Mouse (Mus musculus) heart, postnatal 0 days (tissue): Measurements from ENCODE around the gene Tbx1.

Source experiments
- CTCF ChIP-seq: IDR thresholded peaks from 2 replicates; pipeline ENCODE4 v1.5.1; 2016; ENCODE audit warnings: antibody characterized with exemption, control low read depth, low read depth
- EP300 ChIP-seq: IDR thresholded peaks from 2 replicates; pipeline ENCODE4 v1.6.1; 2016; ENCODE audit warnings: antibody characterized with exemption, low read depth

DNA sequence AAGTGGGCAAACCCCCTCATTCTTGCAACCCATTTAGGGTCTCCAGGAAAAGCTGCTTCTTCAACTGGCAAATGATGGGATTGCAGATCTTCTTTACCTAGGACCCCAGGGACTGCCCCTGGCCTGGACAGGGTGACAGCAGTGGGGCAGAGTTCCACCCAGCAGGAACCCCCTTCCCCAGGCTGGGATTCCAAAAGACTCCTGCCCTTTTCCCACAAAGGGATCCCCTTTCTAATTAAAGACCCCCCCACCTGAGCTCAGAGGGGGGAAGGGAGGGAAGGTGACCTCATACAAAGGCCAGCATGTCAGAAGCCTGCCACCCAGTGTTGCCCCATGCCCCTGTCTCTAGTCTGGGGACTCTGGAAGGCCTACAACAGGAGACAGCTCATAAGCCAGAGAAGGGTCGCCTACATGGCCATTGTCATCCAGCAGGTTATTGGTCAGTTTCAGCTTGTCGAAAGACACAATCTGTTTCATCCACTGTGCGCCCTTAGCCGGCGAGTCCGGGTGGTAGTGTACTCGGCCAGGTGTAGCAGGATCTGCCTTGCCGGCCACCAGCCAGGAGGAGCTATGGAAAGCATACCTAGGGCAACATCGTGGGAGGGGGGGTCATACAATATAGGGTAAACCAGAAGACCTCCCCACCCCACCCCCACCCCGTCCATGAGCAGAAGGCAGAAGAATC, 6.7 kb downstream of the Tbx1 start:
- TF ChIP-seq CTCF (no peak), EP300 (no peak)
